Mouse (Mus musculus) erythroblast, embryonic 14.5 days (primary cell): ENCODE results near the gene Mpi. TPM values are rescaled to one million over a fixed set of nuclear protein-coding genes. Genes with fewer than 3 reads are reported as not detected.

Experiments
- H3K27me3 ChIP-seq: 2 replicates; pipeline ENCODE4 v1.6.1; 2012; ENCODE audit warnings: inconsistent platforms; ENCODE audit not compliant: control insufficient read depth
- H3K36me3 ChIP-seq: 2 replicates; pipeline ENCODE4 v1.6.1; 2012; ENCODE audit warnings: mild to moderate bottlenecking, inconsistent platforms; ENCODE audit not compliant: control insufficient read depth
- H3K4me1 ChIP-seq: 2 replicates; pipeline ENCODE4 v1.6.1; 2012; ENCODE audit warnings: inconsistent platforms; ENCODE audit not compliant: control insufficient read depth
- H3K4me3 ChIP-seq: replicated peaks from 2 replicates; pipeline ENCODE3; 2012; ENCODE audit warnings: moderate library complexity, mild to moderate bottlenecking, inconsistent platforms
- H3K9me3 ChIP-seq: 2 replicates; pipeline ENCODE4 v1.6.1; 2012; ENCODE audit warnings: low read length, inconsistent platforms, mixed read lengths; ENCODE audit not compliant: control insufficient read depth
- GATA1 ChIP-seq: IDR thresholded peaks from 2 replicates; pipeline ENCODE4 v1.6.1; 2012; ENCODE audit warnings: low read length, inconsistent platforms, mixed read lengths
- TAL1 ChIP-seq: IDR thresholded peaks from 3 replicates; pipeline ENCODE4 v1.6.1; 2012; ENCODE audit warnings: low read length, inconsistent platforms, mixed read lengths
- polyA plus RNA-seq: library from polyadenylated mRNA; stranded (reverse); fragments of >175 nt; gene quantifications from 2 replicates; pipeline ENCODE4 v1.2.3, GENCODE M21; 2012

The Mpi gene
- polyA plus RNA-seq, 1 experiment: 0.08 TPM

- H3K9me3 ChIP-seq: no peaks in the 10 kb centered on the region
- peaks cover 44% of the 10 kb centered on the region for H3K4me1 ChIP-seq
- H3K27me3 ChIP-seq: no peaks in the 10 kb centered on the region
- no peak for TF ChIP-seq TAL1
- peak within 1 kb of the TSS; percentile 88 for H3K4me3 ChIP-seq
- peaks cover 14% of the 10 kb centered on the region for H3K36me3 ChIP-seq
These were observed 31.3 kb downstream of the Mpi start, which contains the start of gene Cox5a for GRCm38 (mm10) chr9:57521056-57521911. Gene Cox5a (plus strand): TSS chr9:57521274.

- Histone ChIP-seq H3K9me3 (no peaks in the 10 kb centered on the region), H3K4me1 (peaks cover 41% of the 10 kb centered on the region), H3K36me3 (peaks cover 11% of the 10 kb centered on the region), H3K27me3 (no peaks in the 10 kb centered on the region), H3K4me3 (peak overlapping the region; percentile 88)
- TF ChIP-seq TAL1 (no peak), GATA1 (no peak)
These were observed 32.0 kb downstream of the Mpi start for GRCm38 (mm10) chr9:57520375-57521055.

- Histone ChIP-seq H3K4me3 (no peak overlapping the region), H3K36me3 (no peaks in the 10 kb centered on the region)
- no peak for TF ChIP-seq GATA1
- TF ChIP-seq TAL1: no peak
These were observed 35.5 kb downstream of the Mpi start for GRCm38 (mm10) chr9:57517113-57517512.

GRCm38 (mm10) chr9:57510577-57510976 is 42.0 kb downstream of the Mpi start:
- Histone ChIP-seq H3K27me3 (peaks cover 53% of the 10 kb centered on the region), H3K4me1 (peaks cover 29% of the 10 kb centered on the region), H3K9me3 (peaks cover 3% of the 10 kb centered on the region; the same call in 1 of the 2 replicates), H3K4me3 (no peak overlapping the region), H3K36me3 (no peaks in the 10 kb centered on the region)
- TF ChIP-seq GATA1: no peak
- no peak for TF ChIP-seq TAL1

More at GRCm38 (mm10) chr9:57517113-57517512, 35.5 kb downstream of the Mpi start:
- Histone ChIP-seq H3K27me3 (peaks cover 14% of the 10 kb centered on the region), H3K9me3 (no peaks in the 10 kb centered on the region), H3K4me1 (peaks cover 13% of the 10 kb centered on the region)

GRCm38 (mm10) chr9:57505700-57506099 is 46.9 kb downstream of the Mpi start:
- no peak overlapping the region for H3K4me3 ChIP-seq
- TF ChIP-seq GATA1: peak; percentile 87
- TF ChIP-seq TAL1: peak; percentile 96

GRCm38 (mm10) chr9:57504891-57505290 is 47.7 kb downstream of the Mpi start:
- TF ChIP-seq GATA1 (no peak), TAL1 (no peak)
- peaks cover 45% of the 10 kb centered on the region for H3K4me1 ChIP-seq
- H3K36me3 ChIP-seq: no peaks in the 10 kb centered on the region
- H3K4me3 ChIP-seq: no peak overlapping the region
- H3K9me3 ChIP-seq: peaks cover 15% of the 10 kb centered on the region; the same call in 1 of the 2 replicates
- peaks cover 79% of the 10 kb centered on the region for H3K27me3 ChIP-seq

More at GRCm38 (mm10) chr9:57505700-57506099, 46.9 kb downstream of the Mpi start:
- peaks cover 79% of the 10 kb centered on the region for H3K27me3 ChIP-seq
- H3K36me3 ChIP-seq: no peaks in the 10 kb centered on the region
- peaks cover 52% of the 10 kb centered on the region for H3K4me1 ChIP-seq
- peaks cover 15% of the 10 kb centered on the region; the same call in 1 of the 2 replicates for H3K9me3 ChIP-seq

- H3K4me3 ChIP-seq: peak overlapping the region; percentile 8
These were observed 48.2 kb downstream of the Mpi start for GRCm38 (mm10) chr9:57504381-57504700.

GRCm38 (mm10) chr9:57503622-57504380 is 48.8 kb downstream of the Mpi start, which contains the start of gene Rpp25:
Gene Rpp25 (plus strand): TSS chr9:57504026.
- peaks cover 15% of the 10 kb centered on the region; the same call in 1 of the 2 replicates for H3K9me3 ChIP-seq
- H3K36me3 ChIP-seq: no peaks in the 10 kb centered on the region
- H3K27me3 ChIP-seq: peaks cover 86% of the 10 kb centered on the region
- TF ChIP-seq TAL1 (no peak), GATA1 (no peak)
- H3K4me3 ChIP-seq: peak within 1 kb of the TSS; percentile 8
- H3K4me1 ChIP-seq: peaks cover 41% of the 10 kb centered on the region

More at GRCm38 (mm10) chr9:57504381-57504700, 48.2 kb downstream of the Mpi start:
- H3K36me3 ChIP-seq: no peaks in the 10 kb centered on the region
- H3K27me3 ChIP-seq: peaks cover 81% of the 10 kb centered on the region
- TF ChIP-seq TAL1: no peak
- TF ChIP-seq GATA1: no peak
- H3K4me1 ChIP-seq: peaks cover 41% of the 10 kb centered on the region
- peaks cover 15% of the 10 kb centered on the region; the same call in 1 of the 2 replicates for H3K9me3 ChIP-seq
